Mouse (Mus musculus): Measurements from ENCODE around the gene 1700001C19Rik.

DNA sequence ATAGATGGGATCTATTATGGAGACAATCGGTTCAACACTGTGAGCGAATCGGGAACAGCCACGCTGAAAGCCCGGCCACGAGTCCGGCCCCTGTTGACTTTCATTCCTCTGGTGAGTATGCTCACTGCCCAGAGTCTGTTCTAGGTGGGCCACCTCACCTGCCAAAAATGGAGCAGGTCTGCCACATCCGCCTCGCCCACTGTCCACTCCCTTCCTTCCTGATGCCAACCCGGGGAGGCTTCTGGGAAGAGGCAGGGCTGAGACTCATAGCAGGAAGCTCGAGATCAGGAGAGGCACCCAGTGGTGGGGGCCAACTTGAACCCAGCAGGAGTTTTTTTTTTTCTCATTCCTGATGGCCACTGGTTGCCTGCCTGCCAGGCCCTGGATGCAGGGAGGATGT lies 9.4 kb upstream of the 1700001C19Rik start:
- TF ChIP-seq CTCF (IDR thresholded peaks at IDR 0.05; ENCODE audit: low read depth) (no peak), EP300 (IDR thresholded peaks at IDR 0.05; ENCODE audit: low read depth) (no peak)

Data from liver, postnatal 0 days (tissue).